Mouse (Mus musculus): Measurements from ENCODE around the gene Rabgap1l. TPM values are rescaled to one million over a fixed set of nuclear protein-coding genes. Genes with fewer than 3 reads are reported as not detected.
A peak's percentile ranks its signal among the peaks of the same experiment; 100 is the strongest.

Rabgap1l gene
- 6.7 and 11.2 TPM in 2 replicates for polyA plus RNA-seq (2012; rRNA removed)

GRCm38 (mm10) chr1:160792686-160793355 is at the start of gene Rabgap1l:
TSS of gene Rabgap1l (minus strand) at chr1:160793211.
- DNase-seq (ENCODE audit: low read depth, low spot score) = peak; percentile 67
- WGBS = under 1% methylated on average over 63 of the region's 67 CpGs

DNA sequence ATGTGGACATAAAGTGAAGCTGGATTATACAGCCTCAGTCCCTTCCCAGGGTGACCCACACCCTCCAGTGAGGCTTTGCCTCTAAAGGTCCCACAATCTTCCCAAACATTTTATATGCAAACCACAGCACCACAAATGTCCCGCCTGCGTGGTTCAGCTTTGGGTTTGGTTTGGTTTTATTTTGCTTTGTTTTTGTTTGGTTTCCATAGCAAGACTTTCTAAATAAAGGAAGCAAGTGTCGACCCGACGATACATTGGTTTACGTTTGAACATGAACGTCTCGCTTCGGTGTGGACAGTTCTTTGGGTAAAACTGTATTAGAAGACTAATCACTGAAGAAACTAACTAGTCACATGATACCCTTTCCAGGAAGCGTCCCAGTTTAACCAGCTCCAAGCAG is 49.6 kb upstream of the Rabgap1l start:
- 19% methylated on average over 10 of the region's 10 CpGs for WGBS
- no peak for DNase-seq (ENCODE audit: low read depth, low spot score)

GRCm38 (mm10) chr1:160840618-160841017 is 47.6 kb upstream of the Rabgap1l start:
- no peak for DNase-seq (ENCODE audit: low read depth, low spot score)
- WGBS = 60% methylated on average over 5 of the region's 5 CpGs

DNA sequence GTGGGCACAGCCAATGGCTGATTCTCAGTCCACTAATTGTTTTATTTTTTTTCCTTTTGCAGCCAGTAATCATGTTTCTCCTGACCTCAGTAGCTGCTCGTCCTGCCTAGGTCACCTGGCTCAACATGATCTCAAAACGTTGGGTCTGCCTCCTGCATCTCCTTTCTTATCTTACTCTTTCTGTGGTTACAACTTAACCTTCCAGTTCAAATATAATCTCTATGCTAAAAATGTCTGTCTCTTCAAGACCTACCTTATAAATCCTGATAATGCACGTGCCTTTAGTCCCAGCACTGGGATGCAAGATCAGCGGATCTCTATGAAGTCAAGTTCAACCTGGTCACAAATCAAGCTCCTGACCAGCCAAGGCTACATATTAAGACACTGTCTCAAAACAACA is 46.1 kb upstream of the Rabgap1l start:
- 72% methylated on average over 4 of the region's 4 CpGs for WGBS
- no peak for DNase-seq (ENCODE audit: low read depth, low spot score)

DNA sequence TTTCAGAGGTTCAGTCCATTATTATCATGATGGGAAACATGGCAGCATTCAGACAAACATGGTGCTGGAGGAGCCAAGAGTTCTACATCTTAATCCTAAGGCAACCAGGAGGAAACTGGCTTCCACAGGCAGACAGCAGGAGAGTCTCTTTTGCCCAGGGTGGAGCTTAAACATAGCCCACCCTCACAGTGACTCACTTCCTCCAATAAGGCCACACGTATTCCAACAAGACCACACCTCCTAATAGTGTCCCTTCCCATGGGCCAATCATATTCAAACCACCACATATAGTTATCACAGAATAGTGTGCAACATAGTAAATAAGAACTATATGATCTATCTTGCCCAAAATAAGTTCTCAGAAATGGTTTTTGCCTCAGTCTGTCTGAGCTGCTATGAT is 41.4 kb upstream of the Rabgap1l start:
- 68% methylated on average over 1 of the region's 1 CpGs for WGBS

GRCm38 (mm10) chr1:160832267-160833021 is 39.4 kb upstream of the Rabgap1l start:
- 84% methylated on average over 9 of the region's 9 CpGs for WGBS

More for the DNA sequence above, 41.4 kb upstream of the Rabgap1l start:
- DNase-seq (ENCODE audit: low read depth, low spot score) = no peak

DNA sequence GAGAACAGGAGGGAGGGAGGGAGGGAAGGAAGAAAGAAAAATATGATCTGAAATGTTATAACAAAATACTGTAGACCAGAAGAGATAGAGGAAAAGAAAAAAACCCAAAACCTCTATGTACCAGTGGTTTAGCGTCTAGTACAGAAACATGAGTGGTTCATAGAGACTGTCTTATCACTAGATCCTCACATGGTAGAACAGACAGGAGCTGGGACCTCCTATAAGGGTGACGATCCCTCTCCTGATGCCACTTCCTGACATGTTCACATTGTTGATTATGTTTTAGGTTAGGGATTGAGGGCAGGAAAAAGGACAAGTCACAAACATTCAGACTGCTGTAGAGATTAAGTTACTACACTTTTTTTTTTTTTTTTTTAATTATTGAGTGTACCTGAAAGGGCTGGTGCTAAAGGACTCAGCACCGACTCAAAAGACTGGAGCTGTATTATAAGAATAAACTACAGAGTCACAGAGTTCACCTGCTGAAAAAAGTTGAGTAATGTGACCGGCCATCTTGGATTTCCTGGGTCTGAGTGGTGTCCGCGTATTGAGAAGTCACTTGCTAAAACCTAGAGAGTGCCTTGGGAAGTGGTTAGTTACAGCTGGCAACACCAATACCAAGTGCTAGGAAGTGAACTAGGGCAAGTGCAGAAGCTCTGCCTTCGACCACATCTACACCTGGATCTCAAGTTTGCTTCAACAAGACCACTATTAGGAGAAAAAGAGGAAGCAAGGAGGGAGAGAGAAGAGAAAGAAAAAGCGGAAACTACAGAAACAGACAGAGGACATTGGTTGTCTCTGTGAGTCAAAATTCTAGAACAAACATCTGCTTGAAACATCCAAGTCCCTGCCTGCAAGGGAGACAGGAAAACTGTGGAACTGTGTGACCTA is 37.8 kb upstream of the Rabgap1l start:
- WGBS = 88% methylated on average over 8 of the region's 8 CpGs
- DNase-seq (ENCODE audit: low read depth, low spot score) = no peak

More at GRCm38 (mm10) chr1:160832267-160833021, 39.4 kb upstream of the Rabgap1l start:
- DNase-seq (ENCODE audit: low read depth, low spot score) = no peak

DNA sequence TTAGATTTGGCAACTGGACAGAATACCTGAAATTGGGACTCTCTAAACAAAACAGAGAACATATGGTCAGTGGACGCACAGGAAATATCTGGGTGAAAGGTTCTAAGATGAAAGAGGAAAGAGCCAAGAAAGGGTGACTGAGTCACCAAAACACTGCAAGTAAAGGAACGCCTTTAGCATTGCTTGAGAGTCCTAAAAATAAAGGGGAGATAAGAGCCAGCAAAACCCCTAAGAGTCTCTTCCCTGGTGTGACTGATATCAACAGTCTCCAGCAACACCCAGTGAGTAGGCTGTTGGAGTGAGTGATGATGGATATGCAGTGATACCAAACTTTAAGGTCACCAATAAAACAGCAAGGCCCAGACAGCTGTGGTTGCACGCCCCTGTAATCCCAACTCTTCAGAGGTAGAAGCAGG is 32.4 kb upstream of the Rabgap1l start:
- DNase-seq (ENCODE audit: low read depth, low spot score) = no peak
- whole genome bisulfite sequencing = 59% methylated on average over 3 of the region's 3 CpGs

DNA sequence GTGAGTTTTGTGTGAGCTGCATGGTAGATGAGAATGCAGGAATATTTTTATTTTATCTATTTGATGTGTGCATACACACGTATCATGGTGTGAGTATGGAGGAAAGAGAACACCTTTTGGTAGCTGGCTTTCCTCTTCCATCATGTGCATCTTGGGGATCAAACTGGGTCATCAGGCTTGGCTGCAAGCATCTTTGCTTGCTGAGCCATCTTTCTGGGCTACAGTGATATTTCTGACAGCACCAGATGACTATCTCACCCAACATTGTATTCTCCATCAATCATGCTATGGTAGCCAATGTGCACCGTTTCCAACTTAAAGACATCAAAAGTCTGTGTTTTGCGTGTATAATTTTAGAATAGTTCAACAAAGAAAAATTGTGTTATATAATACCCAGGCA is 30.6 kb upstream of the Rabgap1l start:
- WGBS = 93% methylated on average over 3 of the region's 3 CpGs
- DNase-seq (ENCODE audit: low read depth, low spot score) = no peak

DNA sequence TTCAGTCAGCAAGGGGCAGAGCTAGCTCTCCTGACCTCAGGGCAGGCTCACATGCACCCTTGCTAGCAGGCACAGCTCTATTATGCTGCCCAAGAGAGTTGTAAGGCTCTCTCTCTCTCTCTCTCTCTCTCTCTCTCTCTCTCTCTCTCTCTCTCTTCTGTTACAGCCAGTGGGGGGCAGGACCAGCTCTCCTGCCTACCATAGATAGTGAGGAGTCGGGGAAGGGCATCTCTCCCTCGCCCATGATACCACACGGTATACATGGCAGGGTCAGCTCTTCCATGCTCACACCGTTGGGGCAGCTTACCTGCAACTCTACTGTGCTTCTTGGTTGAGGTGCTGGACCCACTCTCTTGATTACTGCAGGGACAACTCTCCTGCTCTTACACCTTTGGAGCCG is 21.2 kb upstream of the Rabgap1l start:
- 96% methylated on average over 5 of the region's 5 CpGs for WGBS
- no peak for DNase-seq (ENCODE audit: low read depth, low spot score)

DNA sequence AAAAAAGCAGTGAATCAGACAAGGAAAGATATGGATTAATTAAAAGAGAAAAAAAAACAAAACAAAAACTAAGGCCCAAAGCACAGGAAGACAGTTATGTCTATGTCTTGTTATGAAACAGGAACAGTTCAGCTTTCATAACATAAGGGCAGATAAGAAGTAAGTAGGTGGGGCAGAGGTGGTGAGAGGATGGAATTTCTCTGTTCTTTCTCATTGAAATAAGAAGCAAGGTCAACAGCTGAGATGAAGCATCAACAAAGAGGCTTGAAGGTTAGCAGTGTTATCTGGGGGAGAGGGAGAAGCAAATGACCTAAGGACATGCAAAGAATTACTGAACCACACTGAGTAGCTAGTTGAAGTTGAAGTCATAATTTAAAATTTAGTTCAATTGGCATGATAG is 19.4 kb upstream of the Rabgap1l start:
- no peak for DNase-seq (ENCODE audit: low read depth, low spot score)

GRCm38 (mm10) chr1:160811930-160812329 is 18.9 kb upstream of the Rabgap1l start:
- no peak for DNase-seq (ENCODE audit: low read depth, low spot score)
- 79% methylated on average over 1 of the region's 1 CpGs for WGBS

- WGBS = 75% methylated on average over 2 of the region's 2 CpGs
- no peak for DNase-seq (ENCODE audit: low read depth, low spot score)
Observed at GRCm38 (mm10) chr1:160805268-160805667, 12.3 kb upstream of the Rabgap1l start.

DNA sequence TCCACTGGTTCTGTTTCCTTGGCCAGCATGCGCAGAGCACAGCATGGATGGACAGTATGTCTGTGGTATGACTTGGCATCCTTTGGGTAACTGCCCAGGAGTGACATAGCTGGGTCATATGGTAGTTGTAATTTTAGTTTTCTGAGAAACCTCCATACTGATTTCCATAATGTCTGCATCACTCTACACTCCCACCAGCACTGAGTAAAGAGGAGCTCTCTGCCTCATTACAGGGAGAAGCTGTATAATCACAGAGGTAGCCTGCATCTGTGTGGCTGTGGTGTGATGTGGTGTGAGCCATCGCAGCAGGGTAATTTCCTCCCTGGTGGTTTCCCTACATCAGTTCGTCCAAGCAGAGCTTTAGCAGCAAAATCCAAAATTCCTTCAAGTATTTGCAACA is 7.0 kb upstream of the Rabgap1l start:
- no peak for DNase-seq (ENCODE audit: low read depth, low spot score)
- WGBS = 86% methylated on average over 3 of the region's 3 CpGs

DNA sequence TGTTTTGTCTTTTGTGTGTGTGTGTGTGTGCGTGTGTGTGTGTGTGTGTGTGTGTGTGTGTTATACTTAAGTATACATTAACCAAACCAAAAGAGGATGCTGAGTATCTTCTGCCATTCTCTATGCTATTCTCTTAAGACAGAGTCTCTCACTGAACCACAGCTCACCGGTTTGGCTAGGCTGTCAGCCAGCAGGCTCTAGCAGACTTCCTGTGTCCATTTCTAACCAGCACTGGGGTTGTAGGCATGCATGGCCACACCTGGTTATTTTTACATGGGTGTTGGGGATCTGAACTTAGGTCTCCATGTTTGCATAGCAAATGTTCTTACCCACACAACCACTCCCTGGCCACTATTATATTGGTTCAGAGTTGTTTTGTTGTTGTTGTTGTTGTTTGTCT is 2.0 kb upstream of the Rabgap1l start:
- DNase-seq (ENCODE audit: low read depth, low spot score) = no peak
- WGBS = 49% methylated on average over 2 of the region's 2 CpGs

DNA sequence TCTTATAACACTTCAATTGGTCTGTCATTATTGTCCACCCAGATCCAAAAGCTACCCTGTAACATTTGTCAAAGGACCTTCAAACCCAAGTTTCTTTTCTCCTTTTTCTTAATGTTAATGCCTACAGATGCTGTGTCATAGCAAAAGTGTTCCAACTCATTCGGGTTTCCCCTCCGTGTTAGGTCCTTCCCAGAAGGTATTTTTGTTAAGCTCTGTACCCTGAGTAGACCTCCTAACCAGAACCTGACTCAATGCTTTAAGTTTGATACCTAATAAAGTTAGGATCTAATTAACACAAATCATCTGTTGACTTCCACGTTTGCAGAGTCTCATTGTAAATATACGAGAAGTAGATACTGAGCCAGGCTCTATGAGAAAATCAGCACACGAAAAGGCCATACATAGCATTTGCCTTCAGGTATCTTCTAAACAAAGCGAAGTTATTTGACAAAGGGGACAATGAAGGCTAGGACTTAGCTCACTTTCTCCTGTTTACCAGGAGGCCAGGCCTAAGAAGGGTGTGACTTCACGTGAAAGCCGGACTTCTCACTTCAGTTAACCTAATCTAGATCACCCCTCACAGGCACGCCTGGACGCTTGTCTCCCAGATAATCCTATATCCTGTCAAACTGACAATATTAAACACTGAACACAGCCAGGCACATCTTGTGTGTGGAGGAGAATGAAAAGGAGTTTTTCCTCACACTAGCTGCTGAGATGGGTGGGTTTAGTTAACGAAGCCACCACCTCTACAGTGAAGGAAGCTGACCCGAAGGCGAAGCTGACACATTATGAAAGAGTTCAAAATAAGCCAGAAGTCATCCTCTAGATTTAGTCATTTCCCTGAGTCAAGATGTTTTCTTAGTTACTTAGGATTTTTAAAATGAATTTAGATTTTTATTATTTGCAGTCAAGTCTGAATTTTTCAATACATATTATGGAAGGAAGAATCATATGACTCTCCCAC is 1.1 kb upstream of the Rabgap1l start:
- WGBS = 77% methylated on average over 13 of the region's 13 CpGs
- DNase-seq (ENCODE audit: low read depth, low spot score) = no peak

DNA sequence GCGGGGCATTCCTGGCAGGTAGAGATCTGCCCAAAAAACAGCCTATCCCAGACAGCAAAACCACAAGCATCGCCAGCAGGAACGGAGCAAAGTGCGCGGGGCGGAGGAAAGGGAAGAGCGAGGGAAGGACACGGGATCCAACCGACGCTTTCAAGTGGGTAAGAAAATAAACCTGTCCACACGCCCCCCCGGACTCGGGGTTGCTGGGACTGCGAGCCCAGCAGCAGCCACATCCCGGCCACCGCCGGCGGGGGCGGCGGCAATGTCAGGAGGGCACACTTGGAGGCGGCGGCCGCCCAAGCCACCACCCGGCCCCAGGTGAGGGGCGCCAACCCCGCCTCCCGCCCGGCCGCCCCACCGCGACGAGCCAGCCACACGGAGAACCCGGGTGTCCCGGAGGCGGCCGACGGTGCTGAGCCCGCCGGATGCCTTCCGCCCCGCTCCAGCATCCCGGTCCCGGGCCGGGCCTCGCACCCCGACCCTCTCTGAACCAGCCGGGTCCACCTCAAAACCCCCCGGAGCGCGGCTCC is 790 bp downstream of the Rabgap1l start:
- under 1% methylated on average over 51 of the region's 51 CpGs for WGBS
- DNase-seq (ENCODE audit: low read depth, low spot score) = no peak

- WGBS = 1% methylated on average over 20 of the region's 20 CpGs
- DNase-seq (ENCODE audit: low read depth, low spot score) = no peak
Observed at GRCm38 (mm10) chr1:160791381-160792155, 1.4 kb downstream of the Rabgap1l start.

All from large intestine, adult 2 months (tissue).